Mouse (Mus musculus) urinary bladder, adult 2 months (tissue): ENCODE data around the gene Ube2v1. TPM values are rescaled to one million over a fixed set of nuclear protein-coding genes. Genes with fewer than 3 reads are reported as not detected.
"Not testable (repeated sequence)": the region's sequence is repeated elsewhere in the genome, so short reads cannot be mapped to it uniquely, and the experiment has no call there.

Source experiments
- DNase-seq: peaks from one replicate; pipeline ENCODE4 v3.0.0; 2022; ENCODE audit warnings: low spot score
- polyA plus RNA-seq: library from polyadenylated mRNA; depleted of rRNA; stranded (reverse); fragments of >200 nt; gene quantifications from 2 replicates; pipeline ENCODE4 v1.2.3, GENCODE M21; 2012

The Ube2v1 gene
- polyA plus RNA-seq, 1 experiment: 111 TPM

GRCm38 (mm10) chr2:167622965-167623364, 8.9 kb downstream of the Ube2v1 start:
- DNase-seq: no peak

GRCm38 (mm10) chr2:167622352-167622751, 9.5 kb downstream of the Ube2v1 start:
- DNase-seq: no peak

- DNase-seq: no peak
Observed at GRCm38 (mm10) chr2:167621255-167622087, 10.4 kb downstream of the Ube2v1 start.

DNA sequence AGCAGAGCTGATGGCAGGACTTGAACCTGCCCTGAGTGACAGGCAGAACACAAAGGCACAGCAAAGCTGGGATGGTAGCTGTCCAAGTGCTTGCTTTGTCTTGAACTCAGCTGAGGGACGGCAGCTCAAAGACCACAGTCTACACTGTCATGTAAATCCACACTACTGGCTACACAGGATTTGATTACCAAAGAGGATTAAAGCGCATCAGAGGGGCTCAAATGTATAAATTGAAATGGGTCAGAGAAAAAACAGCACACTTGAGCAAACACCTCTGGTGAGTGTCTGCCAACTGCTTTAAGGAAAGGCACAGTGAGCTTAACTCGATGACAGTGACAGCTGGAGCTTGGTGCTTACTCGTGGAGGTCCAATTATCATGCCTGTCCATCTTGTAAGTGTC, 14.4 kb downstream of the Ube2v1 start:
- DNase-seq: no peak

DNA sequence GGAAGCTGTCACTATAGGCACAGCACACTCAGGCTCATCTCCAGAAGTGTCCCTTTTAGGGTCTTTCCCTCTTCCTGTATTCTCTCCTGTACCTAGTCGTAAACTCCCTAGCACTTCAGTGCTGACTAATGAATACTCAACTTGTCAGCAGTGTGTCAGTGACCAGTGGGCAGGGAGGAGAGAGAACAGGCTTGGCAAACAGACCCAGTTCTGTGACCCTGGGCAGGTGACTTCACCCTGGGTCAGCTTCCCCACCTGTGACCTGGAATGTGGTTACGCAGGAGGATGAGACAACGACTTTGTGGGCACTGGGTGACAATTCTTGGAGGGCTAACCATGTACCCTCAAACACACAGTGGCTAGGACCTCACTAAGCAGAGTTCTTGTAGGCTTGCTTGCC, 14.9 kb downstream of the Ube2v1 start:
- DNase-seq: no peak

DNA sequence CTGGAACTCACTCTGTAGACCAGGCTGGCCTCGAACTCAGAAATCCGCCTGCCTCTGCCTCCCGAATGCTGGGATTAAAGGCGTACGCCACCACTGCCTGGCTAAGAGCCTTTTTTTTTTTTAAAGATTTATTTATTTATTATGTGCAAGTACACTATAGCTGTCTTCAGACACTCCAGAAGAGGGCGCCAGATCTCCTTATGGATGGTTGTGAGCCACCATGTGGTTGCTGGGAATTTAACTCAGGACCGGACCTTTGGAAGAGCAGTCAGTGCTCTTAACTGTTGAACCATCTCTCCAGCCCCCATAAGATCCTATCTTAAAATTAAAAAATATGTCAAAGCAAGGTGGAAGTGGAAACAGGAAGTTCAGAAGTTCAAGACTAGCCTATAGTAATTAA, 18.6 kb downstream of the Ube2v1 start:
- not testable (repeated sequence) for DNase-seq

- DNase-seq: no peak
Observed at GRCm38 (mm10) chr2:167612122-167612521, 19.8 kb downstream of the Ube2v1 start.

GRCm38 (mm10) chr2:167611287-167611686, 20.6 kb downstream of the Ube2v1 start:
- no peak for DNase-seq

DNA sequence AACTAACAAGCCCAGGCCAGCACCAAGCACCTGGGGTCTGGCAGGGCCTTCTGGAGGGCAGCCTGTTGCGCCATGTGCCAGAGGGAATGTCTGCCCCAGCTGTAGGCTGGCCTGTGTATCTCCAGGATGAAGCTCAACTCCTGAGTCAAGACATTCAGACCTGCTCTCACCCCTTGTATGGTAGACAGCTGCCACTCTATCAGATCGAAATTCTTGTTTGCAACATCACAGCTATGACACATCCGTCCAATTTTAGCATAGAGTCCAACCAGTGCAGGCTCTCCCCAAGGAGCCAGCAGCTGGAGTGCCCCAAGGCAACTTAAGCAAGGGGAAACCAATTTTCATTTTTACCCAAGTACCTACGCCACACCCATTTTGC, 25.2 kb downstream of the Ube2v1 start:
- DNase-seq: no peak

GRCm38 (mm10) chr2:167605817-167606744, 25.8 kb downstream of the Ube2v1 start:
- DNase-seq: no peak

GRCm38 (mm10) chr2:167605178-167605794, 26.6 kb downstream of the Ube2v1 start:
- peak; percentile 73 for DNase-seq

- no peak for DNase-seq
Observed at GRCm38 (mm10) chr2:167602978-167603377, 28.9 kb downstream of the Ube2v1 start.

GRCm38 (mm10) chr2:167602364-167602763, 29.5 kb downstream of the Ube2v1 start:
- no peak for DNase-seq

GRCm38 (mm10) chr2:167600481-167600995, 31.4 kb downstream of the Ube2v1 start:
- no peak for DNase-seq

GRCm38 (mm10) chr2:167599917-167600316, 32.0 kb downstream of the Ube2v1 start:
- DNase-seq: no peak

DNA sequence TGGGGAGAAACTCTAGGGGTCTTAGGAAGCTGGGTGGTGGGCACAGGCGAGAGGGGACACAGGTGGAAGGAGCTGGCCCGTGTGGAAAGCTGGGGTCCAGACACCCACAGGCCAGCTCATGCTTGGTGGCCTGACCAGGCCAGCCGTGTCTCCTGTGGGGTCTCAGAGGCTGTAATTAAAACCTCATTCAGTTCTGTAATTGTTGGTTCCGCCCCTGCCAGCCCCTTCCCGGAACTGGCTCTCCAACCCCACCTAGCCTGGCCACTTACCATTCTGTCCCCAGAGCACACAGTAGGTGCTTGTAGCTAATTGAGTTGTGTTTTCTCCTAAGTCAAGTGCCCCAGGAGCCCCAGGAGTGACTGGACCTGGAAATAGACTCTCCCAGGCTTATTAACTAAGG, 32.7 kb downstream of the Ube2v1 start:
- DNase-seq: no peak

GRCm38 (mm10) chr2:167597492-167598186, 34.3 kb downstream of the Ube2v1 start:
- DNase-seq: no peak

DNA sequence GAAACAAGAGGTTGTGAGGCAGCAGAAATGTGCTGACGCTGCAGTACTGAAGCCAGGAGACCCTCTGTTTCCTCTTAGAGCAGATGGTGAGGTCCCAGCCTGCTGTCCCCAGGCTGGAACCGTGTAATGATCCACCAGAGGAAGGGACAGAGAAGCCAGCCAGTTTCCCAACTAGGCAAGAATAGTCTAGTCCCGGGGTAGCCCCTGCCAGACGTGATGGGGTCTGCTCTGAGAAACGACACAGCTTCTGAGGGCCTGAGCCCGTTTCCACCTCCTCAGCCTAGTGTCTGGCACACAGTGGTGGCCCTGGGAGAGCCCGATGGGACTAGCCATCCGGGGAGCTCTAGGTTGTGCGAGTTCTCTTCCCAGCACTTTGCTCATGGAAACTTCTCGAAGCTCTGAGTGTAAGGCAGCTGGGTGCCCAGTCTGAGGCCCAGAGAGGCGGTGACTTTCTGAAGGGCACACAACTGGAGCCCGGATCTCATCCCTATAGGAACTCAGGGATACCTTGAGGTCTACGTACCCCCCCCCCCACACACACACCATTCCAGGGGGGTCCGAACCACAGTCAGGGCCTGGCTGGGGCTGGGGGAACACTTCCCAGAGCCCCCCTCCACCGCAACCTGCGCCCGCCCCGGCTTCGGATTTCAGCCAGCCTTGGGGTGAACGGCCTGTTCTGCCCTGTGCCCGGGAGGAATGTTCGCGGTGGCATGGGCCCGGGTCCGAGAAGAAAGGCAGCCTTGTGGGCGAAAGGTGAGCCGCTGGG, 35.0 kb downstream of the Ube2v1 start:
- no peak for DNase-seq

DNA sequence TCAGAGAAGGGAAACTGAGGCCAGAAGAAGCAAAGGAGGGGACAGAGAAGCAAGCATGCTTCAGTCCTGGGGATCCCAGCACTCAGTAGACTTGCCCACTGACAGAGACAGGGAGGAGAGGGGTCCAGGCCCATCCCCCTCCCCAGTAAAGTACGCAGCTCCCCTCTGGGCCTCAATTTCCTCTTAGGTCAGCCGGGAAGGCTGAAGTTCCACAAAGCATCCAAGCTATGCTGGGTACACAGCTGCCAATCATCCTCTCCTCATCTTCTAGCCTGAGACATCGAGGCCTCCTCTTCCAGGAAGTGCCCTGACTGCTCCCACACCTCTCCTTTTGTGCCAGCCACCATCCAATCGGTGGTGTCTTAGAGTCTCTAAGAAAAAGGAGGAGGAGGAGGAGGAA, 35.6 kb downstream of the Ube2v1 start:
- no peak for DNase-seq

- DNase-seq: no peak
Observed at GRCm38 (mm10) chr2:167595761-167596171, 36.1 kb downstream of the Ube2v1 start.
